Mouse (Mus musculus): ENCODE measurements around the gene Zmynd12.

- TF ChIP-seq CTCF (IDR thresholded peaks at IDR 0.05; ENCODE audit: control insufficient read depth, insufficient read depth, insufficient read length) (no peak), MYOG (IDR thresholded peaks at IDR 0.05; ENCODE audit: control insufficient read depth, extremely low read depth, insufficient read length) (no peak), MYOD1 (IDR thresholded peaks at IDR 0.05; ENCODE audit: control insufficient read depth, insufficient read length, low read depth) (no peak)
Measured at GRCm38 (mm10) chr4:119492291-119492932, 69.8 kb downstream of the Zmynd12 start, which contains the start of gene Rimkla.
